Mouse (Mus musculus): ENCODE data around the gene Sox5.

Gene Sox5

DNA sequence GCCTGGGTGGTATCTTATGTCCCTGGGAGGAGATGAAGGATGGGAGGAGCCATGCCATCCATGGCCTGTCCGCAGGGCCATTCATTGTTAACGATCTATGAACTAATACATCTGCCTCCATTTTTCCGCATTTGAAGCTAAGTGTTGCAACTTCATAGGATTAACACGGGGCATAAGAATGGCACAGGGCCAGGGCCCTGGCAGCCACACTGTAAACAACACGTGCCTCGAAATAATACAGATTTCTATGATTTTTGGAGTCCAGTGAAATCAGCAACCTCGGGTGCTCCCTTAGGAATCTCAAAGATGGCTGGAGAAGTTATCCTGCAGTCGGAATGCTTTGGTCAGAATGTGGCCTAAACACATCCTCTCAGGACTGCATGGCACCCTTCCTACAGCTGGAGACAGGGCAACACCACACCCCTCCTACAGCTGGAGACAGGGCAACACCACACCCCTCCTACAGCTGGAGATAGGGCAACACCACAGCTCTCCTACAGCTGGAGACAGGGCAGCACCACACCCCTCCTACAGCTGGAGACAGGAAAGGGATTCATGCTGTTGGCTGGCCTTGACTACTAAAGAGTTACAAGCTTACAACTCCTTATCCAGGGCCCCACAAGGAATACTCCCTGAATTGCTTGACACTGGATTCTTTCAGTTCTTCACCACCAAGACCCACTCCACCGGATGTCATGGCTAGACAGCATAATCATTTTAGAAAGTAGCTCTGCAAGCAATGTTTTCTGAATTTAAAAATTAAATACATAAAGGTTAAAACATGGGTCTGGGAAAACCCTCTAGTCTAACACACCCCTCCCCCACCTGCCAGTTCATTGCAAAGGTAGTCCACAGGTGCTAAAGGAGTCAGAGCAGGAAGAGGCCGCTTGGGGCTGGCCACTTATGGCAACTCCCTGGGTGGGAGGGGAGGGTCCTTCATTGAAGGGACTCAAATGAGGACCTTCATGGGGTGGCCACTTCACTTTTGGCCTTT is 122.4 kb downstream of the Sox5 start:
- DNase-seq (ENCODE audit: low spot score in 2 of 2): no peak

DNA sequence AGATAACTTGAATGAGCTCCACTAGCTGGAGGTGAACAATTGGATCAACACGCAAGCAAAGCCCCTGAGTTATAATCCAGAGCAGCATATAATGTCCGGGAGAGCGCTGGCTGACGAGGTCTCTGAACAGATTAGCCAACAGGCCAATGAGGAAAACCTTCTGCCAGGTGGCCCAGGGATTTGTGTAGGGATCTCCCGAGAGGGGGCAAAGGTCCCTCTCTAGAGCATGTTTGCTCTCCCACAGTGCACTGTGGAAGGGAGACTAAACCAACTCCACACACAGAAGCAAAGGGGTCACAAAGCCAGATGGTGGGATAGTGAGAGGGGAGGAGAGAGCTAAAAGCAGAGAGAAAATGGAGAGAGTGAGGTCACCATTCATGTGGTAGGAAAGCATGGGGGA is 128.9 kb downstream of the Sox5 start:
- DNase-seq (ENCODE audit: low spot score in 2 of 2): no peak

GRCm38 (mm10) chr6:144648896-144649295 is 132.9 kb downstream of the Sox5 start:
- no peak for DNase-seq (ENCODE audit: low spot score in 2 of 2)

- DNase-seq (ENCODE audit: low spot score in 2 of 2): no peak
Observed at GRCm38 (mm10) chr6:144648124-144648591, 133.6 kb downstream of the Sox5 start.

GRCm38 (mm10) chr6:144646331-144646730 is 135.4 kb downstream of the Sox5 start:
- DNase-seq (ENCODE audit: low spot score in 2 of 2): no peak

DNA sequence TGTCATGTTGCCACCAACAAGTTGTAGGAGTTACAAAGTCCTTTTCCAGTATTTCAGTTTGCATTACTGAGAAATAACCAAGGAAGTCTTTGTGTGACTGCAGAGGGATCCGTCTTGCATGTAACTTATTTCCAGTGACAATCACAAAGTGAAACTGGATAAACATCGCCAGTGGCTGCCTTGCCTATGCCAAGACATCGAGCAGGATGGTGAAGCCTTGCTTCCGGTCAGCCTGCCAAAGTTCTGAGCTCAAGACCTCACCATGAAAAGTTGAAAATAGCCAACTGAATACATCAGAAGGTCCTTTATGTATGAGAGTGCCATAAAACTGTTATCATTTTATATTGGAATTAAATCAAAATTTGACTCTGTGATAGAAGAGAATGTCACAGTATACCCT is 136.0 kb downstream of the Sox5 start:
- DNase-seq (ENCODE audit: low spot score in 2 of 2): no peak

GRCm38 (mm10) chr6:144644711-144645110 is 137.1 kb downstream of the Sox5 start:
- DNase-seq (ENCODE audit: low spot score in 2 of 2): peak in 1 of 2 experiments; percentile 39

DNA sequence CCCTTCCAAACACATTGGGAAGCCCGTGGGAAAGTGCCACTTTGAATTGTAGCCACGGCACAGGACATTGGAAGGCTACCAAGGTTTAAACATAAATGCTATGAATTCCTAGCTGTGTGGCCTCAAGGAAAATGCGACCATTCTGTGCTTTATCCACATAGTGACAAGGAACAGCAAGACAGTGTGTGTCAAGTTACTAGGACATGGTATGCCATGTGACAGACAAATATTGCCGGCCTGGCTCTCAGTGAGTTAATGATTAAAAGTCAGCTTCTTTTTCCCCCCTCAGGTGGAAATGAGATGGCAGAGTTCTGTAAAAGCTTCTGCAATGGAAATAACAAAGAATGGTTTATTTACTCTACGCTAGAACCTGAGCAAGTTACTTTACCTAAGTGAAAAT is 138.2 kb downstream of the Sox5 start:
- DNase-seq (ENCODE audit: low spot score in 2 of 2): no peak

- no peak for DNase-seq (ENCODE audit: low spot score in 2 of 2)
Observed at GRCm38 (mm10) chr6:144641888-144642287, 139.9 kb downstream of the Sox5 start.

DNA sequence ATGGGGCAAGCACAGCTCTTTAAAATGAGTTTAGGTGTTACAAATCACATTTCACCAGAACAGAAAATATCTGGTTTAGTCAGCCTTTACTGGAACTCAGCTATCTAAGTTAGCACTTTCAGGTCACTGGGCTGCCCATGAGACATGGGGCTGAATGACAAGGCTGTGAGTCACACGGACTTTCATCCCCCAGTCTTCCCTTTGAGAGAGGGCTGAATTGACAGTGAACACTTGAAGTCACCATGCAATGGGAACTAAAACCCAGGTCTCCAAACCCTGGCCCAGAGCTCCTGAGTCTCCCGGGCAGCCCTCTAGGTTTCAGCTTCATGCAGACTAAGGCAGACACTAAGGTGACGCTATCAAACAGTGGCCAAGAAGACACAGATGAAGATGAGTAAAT is 141.2 kb downstream of the Sox5 start:
- no peak for DNase-seq (ENCODE audit: low spot score in 2 of 2)

GRCm38 (mm10) chr6:144638547-144638946 is 143.2 kb downstream of the Sox5 start:
- no peak for DNase-seq (ENCODE audit: low spot score in 2 of 2)

DNA sequence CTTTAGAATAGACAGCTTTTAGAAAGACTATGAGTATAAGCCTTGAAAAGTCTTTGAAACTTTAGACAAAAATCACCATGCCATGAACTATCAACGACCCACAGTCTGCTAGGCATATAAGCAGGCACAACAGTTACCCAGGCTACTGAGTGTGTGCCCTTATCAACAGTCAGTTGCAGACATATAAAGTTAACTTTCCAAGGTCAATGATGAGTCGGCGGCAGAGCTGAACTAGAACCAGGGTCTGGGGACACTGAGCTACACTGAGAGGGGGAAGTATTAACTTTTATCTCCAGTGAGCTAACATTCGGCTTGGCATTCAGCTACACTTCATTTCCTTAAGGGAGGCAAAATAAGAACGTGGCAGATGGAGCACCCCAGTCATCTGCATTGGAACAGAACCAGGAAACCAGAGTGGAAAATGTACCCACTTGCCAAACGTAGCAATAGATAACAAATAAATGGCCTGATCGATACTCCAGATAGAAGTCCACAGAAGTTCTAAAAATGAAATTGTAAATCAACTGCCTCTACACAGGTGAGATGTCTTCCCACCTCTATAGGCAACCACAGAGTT is 154.2 kb downstream of the Sox5 start:
- no peak for DNase-seq (ENCODE audit: low spot score in 2 of 2)

DNA sequence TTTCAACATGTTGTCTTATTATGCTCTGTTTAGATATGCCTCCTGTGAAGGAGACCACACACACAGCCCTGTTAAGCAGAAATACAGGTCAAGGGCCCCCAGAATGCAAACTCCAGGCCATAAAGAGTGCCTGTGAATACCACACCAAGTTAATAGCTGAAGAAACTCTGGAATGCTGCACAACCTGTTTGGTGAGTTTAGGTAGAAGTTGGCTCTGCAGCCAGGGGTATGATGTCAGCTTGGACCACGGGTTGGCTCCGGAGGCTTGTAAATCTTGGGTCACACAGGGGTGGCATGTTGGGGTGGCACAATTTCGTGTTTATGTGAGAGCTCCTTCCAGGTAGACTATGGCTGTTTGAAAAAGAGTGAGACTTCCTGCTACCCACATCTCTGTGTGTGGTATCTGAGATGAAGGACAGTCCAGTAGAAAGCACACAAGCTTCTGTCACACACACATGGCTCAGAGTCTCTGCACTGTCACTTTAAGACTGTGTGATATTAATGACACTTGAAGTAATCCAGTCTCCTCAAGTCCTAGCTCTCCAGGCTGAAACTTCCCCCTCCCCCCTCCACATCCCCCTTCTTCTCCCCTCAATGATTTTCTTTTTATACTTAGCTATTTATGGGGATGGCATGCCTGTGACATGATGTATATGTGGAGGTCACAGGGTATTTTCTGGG is 160.5 kb downstream of the Sox5 start:
- DNase-seq (ENCODE audit: low spot score in 2 of 2): peak; percentile 42 to 45

DNA sequence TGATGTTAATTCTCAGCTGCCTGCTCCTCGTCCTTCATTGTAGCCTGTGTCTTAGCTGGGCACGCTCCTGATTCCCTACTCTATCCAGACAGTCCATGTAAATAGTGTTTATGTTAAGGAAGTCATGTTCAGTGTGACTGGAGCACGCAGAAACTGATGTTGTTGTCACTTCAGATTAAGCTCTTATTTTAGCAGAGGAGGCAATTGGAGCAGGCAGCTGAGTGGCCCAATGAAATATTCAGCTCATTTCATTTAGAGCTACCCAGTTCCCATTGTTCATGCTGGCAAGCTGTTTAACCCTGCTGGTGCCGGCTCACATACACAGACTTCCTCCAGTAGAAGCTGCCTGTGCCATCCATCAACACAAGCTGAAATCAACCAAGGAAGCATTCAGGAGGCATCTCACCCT is 170.4 kb downstream of the Sox5 start:
- no peak for DNase-seq (ENCODE audit: low spot score in 2 of 2)

DNA sequence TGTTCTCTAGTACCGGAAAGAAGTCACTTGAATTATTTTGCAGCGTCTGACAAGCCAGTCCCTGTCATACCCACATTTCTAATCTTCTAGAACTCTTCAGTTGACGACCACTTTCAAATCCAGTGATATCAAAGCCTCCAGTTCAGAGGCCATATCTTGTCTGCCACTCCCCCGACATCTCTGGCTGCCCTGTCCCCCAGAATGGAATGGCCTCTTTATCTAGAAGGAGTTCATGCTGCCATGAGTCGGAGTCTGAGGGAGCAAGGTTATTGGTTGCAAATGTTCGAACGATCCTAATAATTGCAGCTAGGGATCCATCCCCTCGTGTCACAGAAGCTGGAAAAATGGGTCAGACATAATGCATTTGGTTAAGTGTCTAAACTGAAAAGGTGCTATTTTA is 170.9 kb downstream of the Sox5 start:
- DNase-seq (ENCODE audit: low spot score in 2 of 2): no peak

- DNase-seq (ENCODE audit: low spot score in 2 of 2): no peak
Observed at GRCm38 (mm10) chr6:144602883-144603282, 178.9 kb downstream of the Sox5 start.

DNA sequence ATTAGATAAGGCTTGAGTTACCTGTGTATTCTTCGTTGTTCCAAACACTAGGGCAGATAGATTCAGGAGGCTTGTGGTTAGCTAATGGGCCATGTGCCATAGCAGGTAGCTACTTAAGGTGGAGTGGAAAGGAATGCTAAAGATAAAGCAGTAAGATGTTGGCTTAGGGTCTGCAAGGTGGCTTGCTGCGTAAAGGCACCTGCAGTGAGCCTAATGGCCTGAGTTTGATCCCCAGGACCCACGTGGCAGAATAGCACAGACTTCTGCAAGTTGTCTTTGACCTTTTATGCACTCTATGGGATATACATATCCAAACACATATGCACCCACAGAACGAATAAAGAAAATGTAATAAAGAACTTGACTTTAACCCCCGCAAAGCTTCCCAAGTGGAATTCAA is 181.4 kb downstream of the Sox5 start:
- DNase-seq (ENCODE audit: low spot score in 2 of 2): no peak

DNA sequence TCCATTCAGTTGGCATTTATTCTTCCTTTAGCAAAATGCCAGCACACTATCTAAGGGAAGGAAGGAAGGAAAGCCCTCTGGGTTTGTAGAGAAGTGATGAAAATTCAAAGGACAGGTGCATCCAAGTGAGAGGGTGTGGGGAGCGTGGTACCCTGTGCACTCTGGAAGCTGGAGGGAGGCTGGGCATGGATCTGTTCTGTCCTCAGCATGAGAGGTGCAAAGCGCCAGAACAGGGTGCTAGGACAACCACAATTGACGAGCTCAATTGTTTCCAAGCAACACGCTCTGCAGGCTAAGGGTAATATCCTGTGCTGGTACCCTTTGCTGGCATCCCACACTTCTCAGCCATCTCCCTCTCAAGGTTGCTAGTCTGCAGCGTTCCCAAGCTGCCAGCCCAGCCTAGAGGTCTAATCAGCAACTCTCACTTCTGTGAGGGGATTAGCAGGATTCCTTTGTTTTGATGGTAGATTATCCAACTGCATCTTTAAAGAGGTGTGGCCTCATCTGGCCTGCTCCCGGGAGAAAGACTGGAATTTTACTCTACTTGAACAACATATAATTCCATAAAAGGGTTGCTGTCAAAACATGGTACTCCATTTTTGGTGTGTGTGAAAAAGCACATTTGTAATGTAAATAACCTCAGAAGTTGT is 183.3 kb downstream of the Sox5 start:
- no peak for DNase-seq (ENCODE audit: low spot score in 2 of 2)

GRCm38 (mm10) chr6:144596536-144597210 is 185.1 kb downstream of the Sox5 start:
- DNase-seq (ENCODE audit: low spot score in 2 of 2): no peak

DNA sequence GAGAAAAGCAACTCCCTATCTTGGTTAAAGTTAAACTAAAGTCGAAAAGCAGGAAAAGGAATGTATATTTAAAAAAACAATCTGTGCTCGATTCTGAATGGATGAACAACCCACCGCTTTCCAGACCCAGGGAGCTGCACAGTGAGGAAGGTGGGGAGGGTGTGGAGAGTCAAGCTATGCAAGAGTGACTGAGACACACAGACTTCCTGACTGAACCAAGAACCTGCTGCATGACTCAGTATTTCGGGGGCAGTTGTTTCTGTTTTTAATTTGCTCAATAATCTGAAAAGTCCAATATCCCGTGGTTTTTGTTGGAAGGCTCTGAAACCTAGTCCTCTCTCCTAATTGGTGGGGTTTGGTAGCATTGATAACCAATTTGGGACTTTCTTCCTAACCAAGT is 196.9 kb downstream of the Sox5 start:
- DNase-seq (ENCODE audit: low spot score in 2 of 2): no peak

GRCm38 (mm10) chr6:144584074-144584840 is 197.5 kb downstream of the Sox5 start:
- DNase-seq (ENCODE audit: low spot score in 2 of 2): no peak

Data from urinary bladder, postnatal 36 days (tissue).